Mouse (Mus musculus) ES-Bruce4 (cell line): ENCODE measurements around the gene Cog5.

Experiments used
- CTCF ChIP-seq: IDR thresholded peaks from one replicate; pipeline ENCODE4 v1.8.1; 2011; ENCODE audit warnings: low read depth, low read length
- EP300 ChIP-seq: IDR thresholded peaks from 2 replicates; pipeline ENCODE4 v1.6.1; 2011; ENCODE audit warnings: low read depth, low read length; ENCODE audit not compliant: insufficient read depth
- POLR2A ChIP-seq: IDR thresholded peaks from one replicate; pipeline ENCODE4 v1.8.1; 2011; ENCODE audit warnings: low read length; ENCODE audit not compliant: insufficient read depth

DNA sequence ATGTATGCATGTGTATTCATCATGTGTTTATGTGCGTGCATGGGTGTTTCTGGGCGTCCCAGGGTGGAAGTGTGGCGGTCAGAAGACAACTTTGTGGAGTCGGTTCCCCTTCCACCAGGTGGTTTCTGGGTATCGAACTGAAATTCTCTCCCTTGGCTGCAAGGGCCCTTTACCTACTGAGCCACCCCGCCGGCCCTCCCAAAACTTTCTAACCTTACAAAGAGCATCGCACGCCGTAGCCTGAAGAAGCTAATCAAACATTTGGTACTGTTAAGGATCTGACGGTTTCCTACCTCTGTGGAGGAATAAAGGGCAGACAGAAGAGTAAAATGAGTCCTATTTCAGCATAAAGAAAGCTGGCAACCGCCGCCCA is 20.7 kb upstream of the Cog5 start:
- no peak for TF ChIP-seq POLR2A
- no peak for TF ChIP-seq CTCF
- TF ChIP-seq EP300 = no peak
